ENCODE assay signal across 16 mouse cellular contexts in the genomic region with DNA sequence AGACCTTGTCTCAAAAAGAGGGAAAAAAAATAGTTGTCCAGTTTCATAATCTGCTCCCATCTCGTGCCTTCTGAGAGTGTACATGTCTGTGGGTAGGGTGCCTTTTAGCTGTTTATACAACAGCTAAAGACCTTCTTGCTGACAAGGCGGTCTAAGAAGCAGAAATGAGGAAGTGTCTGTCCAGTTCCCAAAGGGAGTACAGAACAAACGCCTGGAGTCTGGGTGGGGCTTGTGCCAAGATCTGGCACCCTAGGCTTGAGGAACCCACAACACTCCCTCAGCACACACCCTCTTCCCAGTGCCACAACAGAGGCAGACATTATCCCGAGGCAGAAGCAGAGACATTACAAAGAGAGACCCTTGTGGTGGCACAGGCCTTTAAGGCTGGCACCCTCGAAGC. TPM values are rescaled to one million over a fixed set of nuclear protein-coding genes. Genes with fewer than 3 reads are reported as not detected.
DNase-seq lines count a peak whose midpoint lies in the region; ATAC-seq and TF ChIP-seq lines count a peak whose summit lies in the region.
"Had no signal": no experiment of that assay in that cellular context is flagged by ENCODE, and none has a peak within 500 bp of the region (broad histone marks: within the 10 kb centered on the region; RNA-seq: fewer than 3 reads in every experiment).

No protein-coding gene starts in this region.

- peak; percentile 53 for DNase-seq in gastrocnemius, adult 2 months
- no peak for DNase-seq in gastrocnemius, postnatal 4 days (ENCODE audit: low spot score in 2 of 2)
- no peak for DNase-seq in kidney, postnatal 0 days (ENCODE audit: low spot score)
- DNase-seq in kidney, adult 18-20 months = no peak
- peak; percentile 65 for DNase-seq in MEL-GATA-1-ER (ENCODE audit: extremely low read depth, low read depth)
- no peak for DNase-seq in midbrain, embryonic 14.5 days
- DNase-seq in forebrain, embryonic 11.5 days (ENCODE audit: low spot score) = no peak
- DNase-seq: gastrocnemius, postnatal 14 days; liver, embryonic 13.5 days; lung, postnatal 10 days; right cerebral cortex, postnatal 25 days; thymus, postnatal 4 days had no signal

- no peak for ATAC-seq in kidney, postnatal 0 days (replicated peaks; ENCODE audit: low FRiP score, low read depth)
- ATAC-seq in megakaryocyte, adult 5-6 weeks (ENCODE audit: poor library complexity, severe bottlenecking) = peak; percentile 62
- no peak for ATAC-seq in midbrain, embryonic 14.5 days (ENCODE audit: low FRiP score, low TSS enrichment)
- ATAC-seq in forebrain, embryonic 11.5 days (replicated peaks; ENCODE audit: low FRiP score) = no peak
- ATAC-seq: hindbrain, embryonic 16.5 days had no signal

- intact Hi-C loops in gastrocnemius, adult 2 months (cut with DNase I) = no loop called here

- H3K4me1 ChIP-seq in kidney, postnatal 0 days (replicated peaks; ENCODE audit: insufficient read depth, low read length) = 0 out of 2 replicates have a peak, but pooled peaks cover 7% of the 10 kb centered on the region
- H3K4me1 ChIP-seq in midbrain, embryonic 14.5 days (ENCODE audit: control insufficient read depth, insufficient read depth, low read length) = peaks cover 4% of the 10 kb centered on the region
- peaks cover 5% of the 10 kb centered on the region; the same call in 1 of the 2 replicates for H3K4me1 ChIP-seq in forebrain, embryonic 11.5 days (replicated peaks; ENCODE audit: control insufficient read depth, insufficient read depth, low read length)

- H3K9me3 ChIP-seq in kidney, postnatal 0 days (replicated peaks; ENCODE audit: low read length) = no peaks in the 10 kb centered on the region
- H3K9me3 ChIP-seq in midbrain, embryonic 14.5 days (ENCODE audit: control insufficient read depth, low read length) = no peaks in the 10 kb centered on the region
- H3K9me3 ChIP-seq in forebrain, embryonic 11.5 days (ENCODE audit: control insufficient read depth, low read length) = no peaks in the 10 kb centered on the region
- H3K9me3 ChIP-seq: embryonic facial prominence, embryonic 13.5 days; liver, embryonic 13.5 days; midbrain, embryonic 12.5 days had no signal

- H3K27ac ChIP-seq in gastrocnemius, adult 2 months = peak overlapping the region; percentile 21; the same call in 1 of the 2 replicates
- H3K27ac ChIP-seq in kidney, postnatal 0 days = peak overlapping the region; percentile 47; the same call in 1 of the 2 replicates
- no peak overlapping the region for H3K27ac ChIP-seq in midbrain, embryonic 14.5 days (replicated peaks; ENCODE audit: low read depth, low read length)
- no peak overlapping the region for H3K27ac ChIP-seq in forebrain, embryonic 11.5 days (ENCODE audit: low read depth, low read length)
- H3K27ac ChIP-seq: embryonic facial prominence, embryonic 13.5 days; liver, embryonic 13.5 days; midbrain, embryonic 12.5 days had no signal

- TF ChIP-seq CTCF in gastrocnemius, adult 2 months (IDR thresholded peaks at IDR 0.05) = no peak
- no peak for TF ChIP-seq CTCF in kidney, postnatal 0 days (IDR thresholded peaks at IDR 0.05; ENCODE audit: low read depth)

- WGBS in kidney, postnatal 0 days = 70% methylated on average over 5 of the region's 5 CpGs
- 84% methylated on average over 5 of the region's 5 CpGs for WGBS in midbrain, embryonic 14.5 days
- 86% methylated on average over 5 of the region's 5 CpGs for WGBS in forebrain, embryonic 11.5 days

- no peak overlapping the region for H3K4me2 ChIP-seq in kidney, postnatal 0 days (ENCODE audit: low read length)
- no peak overlapping the region for H3K4me2 ChIP-seq in midbrain, embryonic 14.5 days (ENCODE audit: low read length)
- H3K4me2 ChIP-seq in forebrain, embryonic 11.5 days (ENCODE audit: low read depth, low read length, severe bottlenecking) = no peak overlapping the region
- H3K4me2 ChIP-seq: embryonic facial prominence, embryonic 13.5 days; liver, embryonic 13.5 days; midbrain, embryonic 12.5 days had no signal

- H3K4me3 ChIP-seq in gastrocnemius, adult 2 months = no peak overlapping the region
- no peak overlapping the region for H3K4me3 ChIP-seq in kidney, postnatal 0 days (replicated peaks; ENCODE audit: low read depth, low read length)
- H3K4me3 ChIP-seq in midbrain, embryonic 14.5 days (replicated peaks; ENCODE audit: low read depth, low read length) = no peak overlapping the region
- H3K4me3 ChIP-seq in forebrain, embryonic 11.5 days (ENCODE audit: low read depth, low read length) = no peak overlapping the region
- H3K4me3 ChIP-seq: embryonic facial prominence, embryonic 13.5 days; liver, embryonic 13.5 days; midbrain, embryonic 12.5 days had no signal

- no peaks in the 10 kb centered on the region for H3K36me3 ChIP-seq in kidney, postnatal 0 days (ENCODE audit: insufficient read depth, low read length)
- no peaks in the 10 kb centered on the region for H3K36me3 ChIP-seq in midbrain, embryonic 14.5 days (ENCODE audit: control insufficient read depth, insufficient read depth, low read length)
- no peaks in the 10 kb centered on the region for H3K36me3 ChIP-seq in forebrain, embryonic 11.5 days (ENCODE audit: control insufficient read depth, insufficient read depth, low read length)
- H3K36me3 ChIP-seq: embryonic facial prominence, embryonic 13.5 days; liver, embryonic 13.5 days; midbrain, embryonic 12.5 days had no signal

- H3K9ac ChIP-seq in kidney, postnatal 0 days (ENCODE audit: low read depth, low read length) = no peak overlapping the region
- H3K9ac ChIP-seq in midbrain, embryonic 14.5 days (replicated peaks; ENCODE audit: low read length) = no peak overlapping the region
- H3K9ac ChIP-seq in forebrain, embryonic 11.5 days (ENCODE audit: low read length) = no peak overlapping the region
- H3K9ac ChIP-seq: embryonic facial prominence, embryonic 13.5 days; liver, embryonic 13.5 days; midbrain, embryonic 12.5 days had no signal

- H3K27me3 ChIP-seq in kidney, postnatal 0 days (ENCODE audit: insufficient read depth, low read length) = no peaks in the 10 kb centered on the region
- peaks cover 13% of the 10 kb centered on the region; the same call in 1 of the 2 replicates for H3K27me3 ChIP-seq in midbrain, embryonic 14.5 days (ENCODE audit: control insufficient read depth, insufficient read depth, low read length)
- peaks cover 11% of the 10 kb centered on the region for H3K27me3 ChIP-seq in forebrain, embryonic 11.5 days (ENCODE audit: control insufficient read depth, insufficient read depth, low read length)

RNA-seq across cellular contexts. Expression of gene Tmem37, which starts 1.6 kb away (rescaled TPM):
- total RNA-seq in gastrocnemius, adult 2 months (2021) = 10 to 100 TPM in 1 of 2 experiments, 1 to 10 TPM in 1; 9.3 to 12.8 TPM
- 10 to 100 TPM; 11.7 to 16.9 TPM for total RNA-seq in gastrocnemius, postnatal 4 days (2021)
- 166 and 180 TPM in 2 replicates for polyA plus RNA-seq in kidney, postnatal 0 days (2015; fragmentation: Nextera tagmentation; extraction: Ambion mirVana)
- 1.0 TPM in 1 of 2 replicates, not detected in the other for total RNA-seq in megakaryocyte, adult 5-6 weeks (2015)
- not detected in 2 replicates for total RNA-seq in megakaryocyte, adult 5-6 weeks (2017)
- 3.1 and 7.4 TPM in 2 replicates for polyA plus RNA-seq in midbrain, embryonic 14.5 days (2014; fragmentation: Nextera tagmentation; extraction: Ambion mirVana)
- 5.3 and 6.9 TPM in 2 replicates for polyA plus RNA-seq in forebrain, embryonic 11.5 days (2014; fragmentation: Nextera tagmentation; extraction: Ambion mirVana)

RNA-seq across cellular contexts. Expression of gene Dbi, which starts 45.4 kb away (rescaled TPM):
- 100 to 1,000 TPM; 109 to 173 TPM for total RNA-seq in gastrocnemius, adult 2 months (2021)
- 100 to 1,000 TPM; 389 to 439 TPM for total RNA-seq in gastrocnemius, postnatal 4 days (2021)
- polyA plus RNA-seq in kidney, postnatal 0 days (2015; fragmentation: Nextera tagmentation; extraction: Ambion mirVana) = 1,314 and 1,400 TPM in 2 replicates
- 379 and 411 TPM in 2 replicates for total RNA-seq in megakaryocyte, adult 5-6 weeks (2015)
- 330 and 438 TPM in 2 replicates for total RNA-seq in megakaryocyte, adult 5-6 weeks (2017)
- 759 and 1,068 TPM in 2 replicates for polyA plus RNA-seq in midbrain, embryonic 14.5 days (2014; fragmentation: Nextera tagmentation; extraction: Ambion mirVana)
- 783 and 824 TPM in 2 replicates for polyA plus RNA-seq in forebrain, embryonic 11.5 days (2014; fragmentation: Nextera tagmentation; extraction: Ambion mirVana)

RNA-seq across cellular contexts. Expression of gene 3110009E18Rik, which starts 45.5 kb away (rescaled TPM):
- 1 to 10 TPM; 3.3 to 6.6 TPM for total RNA-seq in gastrocnemius, adult 2 months (2021)
- 1 to 10 TPM; 5.5 to 9.0 TPM for total RNA-seq in gastrocnemius, postnatal 4 days (2021)
- 19.3 and 22.5 TPM in 2 replicates for polyA plus RNA-seq in kidney, postnatal 0 days (2015; fragmentation: Nextera tagmentation; extraction: Ambion mirVana)
- total RNA-seq in megakaryocyte, adult 5-6 weeks (2015) = 6.0 and 11.7 TPM in 2 replicates
- total RNA-seq in megakaryocyte, adult 5-6 weeks (2017) = 8.3 and 10.8 TPM in 2 replicates
- 18.7 and 21.4 TPM in 2 replicates for polyA plus RNA-seq in midbrain, embryonic 14.5 days (2014; fragmentation: Nextera tagmentation; extraction: Ambion mirVana)
- 19.6 and 23.1 TPM in 2 replicates for polyA plus RNA-seq in forebrain, embryonic 11.5 days (2014; fragmentation: Nextera tagmentation; extraction: Ambion mirVana)

Comparison
In these comparisons a context has a peak if more than half of its experiments do, and no peak if none do; other contexts are left out.
1. DNase-seq: peak in gastrocnemius, adult 2 months (single experiment) and MEL-GATA-1-ER (single experiment); none in gastrocnemius, postnatal 4 days (0 of 2), kidney, postnatal 0 days (single experiment), kidney, adult 18-20 months (single experiment), midbrain, embryonic 14.5 days (single experiment) and forebrain, embryonic 11.5 days (single experiment).
2. H3K27ac ChIP-seq: peak in gastrocnemius, adult 2 months (single experiment) and kidney, postnatal 0 days (single experiment); none in midbrain, embryonic 14.5 days (single experiment) and forebrain, embryonic 11.5 days (single experiment).
3. RNA of gene Tmem37, which starts 1.6 kb away (total RNA-seq): 11.7 to 16.9 TPM in gastrocnemius, postnatal 4 days and 9.3 to 12.8 TPM in gastrocnemius, adult 2 months; 1.0 TPM in megakaryocyte, adult 5-6 weeks; every median in the first group is over 4 times any median in the second.